Mouse (Mus musculus) bone marrow, adult 2 months (tissue): Measurements from ENCODE around the gene Ugt2a3. TPM values are rescaled to one million over a fixed set of nuclear protein-coding genes. Genes with fewer than 3 reads are reported as not detected.
"Not testable (repeated sequence)": the region's sequence is repeated elsewhere in the genome, so short reads cannot be mapped to it uniquely, and the experiment has no call there.

Experiments
- H3K27ac ChIP-seq: fragments of 200-500 bp; 2 replicates; pipeline ENCODE4 v1.5.1; 2012; ENCODE audit warnings: low read depth, mild to moderate bottlenecking, control low read depth, inconsistent platforms, low read length; ENCODE audit not compliant: control insufficient read depth, poor library complexity, insufficient read depth
- H3K4me1 ChIP-seq: fragments of 200-500 bp; 2 replicates; pipeline ENCODE4 v1.6.1; 2011; ENCODE audit warnings: low read length; ENCODE audit not compliant: control insufficient read depth, insufficient read depth
- H3K4me3 ChIP-seq: fragments of 200-500 bp; replicated peaks from 2 replicates; pipeline ENCODE3; 2011; ENCODE audit warnings: mild to moderate bottlenecking, low read depth, low read length, control low read depth; ENCODE audit not compliant: control insufficient read depth
- CTCF ChIP-seq: fragments of 200-500 bp; IDR thresholded peaks from 2 replicates; pipeline ENCODE4 v1.5.1; 2011; ENCODE audit warnings: low read length, control low read depth; ENCODE audit not compliant: control insufficient read depth, insufficient read depth
- POLR2A ChIP-seq: fragments of 200-500 bp; IDR thresholded peaks from 2 replicates; pipeline ENCODE4 v1.6.1; 2011; ENCODE audit warnings: low read depth, mild to moderate bottlenecking, control low read depth, low read length, borderline replicate concordance; ENCODE audit not compliant: control insufficient read depth
- WGBS: fragments of 180-500 bp; shearing (Covaris S2); methylation state at CpG from one replicate; pipeline ENCODE4 v1.1.7; 2018; 5-methylcytosine and 5-hydroxymethylcytosine counted together
- polyA plus RNA-seq: library from polyadenylated mRNA; stranded (reverse); fragments of >200 nt; gene quantifications from 2 replicates; pipeline ENCODE4 v1.2.4, GENCODE M21; 2011; ENCODE audit warnings: low replicate concordance; ENCODE audit not compliant: missing spikeins, insufficient read depth, insufficient read length

Gene Ugt2a3
- polyA plus RNA-seq, 1 experiment: not detected

- 82% methylated on average over 5 of the region's 5 CpGs for WGBS
- Histone ChIP-seq H3K27ac (no peak overlapping the region), H3K4me3 (no peak overlapping the region), H3K4me1 (no peaks in the 10 kb centered on the region)
- TF ChIP-seq CTCF (no peak), POLR2A (no peak)
Measured at GRCm38 (mm10) chr5:87340461-87340860, 3.5 kb upstream of the Ugt2a3 start.

GRCm38 (mm10) chr5:87335199-87335598, 1.8 kb downstream of the Ugt2a3 start:
- 58% methylated on average over 1 of the region's 1 CpGs for WGBS
- TF ChIP-seq POLR2A: no peak
- no peak for TF ChIP-seq CTCF
- H3K4me1 ChIP-seq: no peaks in the 10 kb centered on the region
- H3K27ac ChIP-seq: no peak overlapping the region
- no peak overlapping the region for H3K4me3 ChIP-seq

DNA sequence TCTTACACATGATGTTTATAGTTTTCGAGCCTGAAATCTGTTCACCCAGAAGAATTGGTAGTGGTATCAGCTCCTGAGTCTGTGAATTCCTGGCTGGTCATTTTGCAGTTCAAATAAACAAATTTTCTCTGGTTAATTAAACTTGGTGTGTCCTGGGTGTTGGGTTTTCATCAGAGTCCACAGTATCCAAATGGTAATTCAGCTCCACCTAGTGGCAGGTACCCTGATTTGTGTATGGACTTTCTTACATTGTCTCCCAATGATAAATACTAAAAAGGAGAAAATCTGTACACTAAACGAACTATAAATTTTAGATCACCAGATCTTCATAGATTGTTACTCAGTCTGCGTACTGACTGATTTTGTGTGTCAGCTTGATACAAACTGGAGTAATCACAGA, 3.4 kb downstream of the Ugt2a3 start:
- no peaks in the 10 kb centered on the region for H3K4me1 ChIP-seq
- H3K4me3 ChIP-seq: no peak overlapping the region
- 51% methylated on average over 3 of the region's 3 CpGs for WGBS
- no peak overlapping the region for H3K27ac ChIP-seq
- TF ChIP-seq POLR2A (no peak), CTCF (no peak)

- TF ChIP-seq CTCF (no peak), POLR2A (no peak)
Measured at GRCm38 (mm10) chr5:87311392-87311791, 25.6 kb downstream of the Ugt2a3 start.

DNA sequence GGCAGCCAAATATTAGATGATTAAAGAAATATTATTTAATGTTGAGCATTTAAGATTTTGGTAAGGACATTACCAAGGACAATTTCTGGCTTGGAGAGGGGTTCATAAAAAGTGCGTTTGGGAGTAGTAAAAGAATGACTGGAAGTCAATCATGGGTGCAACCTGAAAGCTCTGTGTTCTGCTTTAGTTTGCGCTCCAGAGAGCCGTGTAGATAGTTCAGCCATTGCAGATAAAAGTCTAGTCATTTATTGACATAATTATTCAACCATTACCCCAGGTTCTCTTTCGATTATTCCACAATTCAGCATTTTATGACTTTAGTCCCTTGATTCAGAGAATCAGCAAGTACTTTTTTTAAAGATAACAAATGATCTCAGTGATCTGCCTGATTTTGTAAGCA, 50.8 kb downstream of the Ugt2a3 start:
- not testable (repeated sequence) for H3K4me1 ChIP-seq, H3K27ac ChIP-seq, H3K4me3 ChIP-seq
- 67% methylated on average over 4 of the region's 4 CpGs for WGBS

More at GRCm38 (mm10) chr5:87311392-87311791, 25.6 kb downstream of the Ugt2a3 start:
- 88% methylated on average over 12 of the region's 12 CpGs for WGBS
- Histone ChIP-seq H3K27ac (no peak overlapping the region), H3K4me1 (no peaks in the 10 kb centered on the region), H3K4me3 (no peak overlapping the region)

- WGBS: 77% methylated on average over 4 of the region's 4 CpGs
- not testable (repeated sequence) for H3K27ac ChIP-seq, H3K4me3 ChIP-seq, H3K4me1 ChIP-seq
Measured at GRCm38 (mm10) chr5:87275986-87276385, 61.0 kb downstream of the Ugt2a3 start.

DNA sequence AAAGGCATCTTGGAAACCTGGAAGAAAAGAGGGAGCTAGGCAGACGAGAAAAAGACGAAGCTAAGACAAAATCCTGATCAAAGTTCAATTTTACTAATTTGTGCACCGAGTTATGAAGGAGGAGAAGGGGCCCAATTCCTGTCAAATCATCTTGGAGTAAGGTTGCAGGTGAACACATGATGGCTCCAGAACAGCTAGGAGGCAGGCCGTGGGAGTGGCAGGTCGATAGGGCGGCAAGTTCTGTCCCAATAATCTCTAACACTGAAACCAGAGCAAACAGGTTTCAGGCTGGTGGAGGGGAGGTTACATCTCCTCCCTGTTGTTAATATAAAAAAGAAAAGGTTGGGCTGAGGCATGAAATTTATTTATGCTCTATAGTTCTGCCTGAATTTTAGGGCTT, 61.4 kb downstream of the Ugt2a3 start:
- 72% methylated on average over 6 of the region's 6 CpGs for WGBS

More for the DNA sequence above, 61.4 kb downstream of the Ugt2a3 start:
- H3K27ac ChIP-seq: no peak overlapping the region
- no peak overlapping the region for H3K4me3 ChIP-seq
- H3K4me1 ChIP-seq: no peaks in the 10 kb centered on the region
- TF ChIP-seq CTCF (no peak), POLR2A (no peak)

Other genes starting within 250 kb of the Ugt2a3 start
- gene Ugt2b36, start 244.6 kb downstream of the Ugt2a3 start, polyA plus RNA-seq: 1.0 TPM in 1 of 2 replicates, not detected in the other
- 1.0 and 3.0 TPM in 2 replicates for gene Ugt2b5, start 196.9 kb downstream of the Ugt2a3 start, polyA plus RNA-seq
- gene Ugt2b37, start 82.4 kb downstream of the Ugt2a3 start, polyA plus RNA-seq: not detected in 2 replicates
- gene Ugt2b38, start 87.0 kb upstream of the Ugt2a3 start, polyA plus RNA-seq: 1.00 TPM in 1 of 2 replicates, not detected in the other
- gene Ugt2a2, start 145.1 kb upstream of the Ugt2a3 start, polyA plus RNA-seq: not detected in 2 replicates
- gene Gm43638, start 149.6 kb upstream of the Ugt2a3 start, polyA plus RNA-seq: not detected in 2 replicates
- gene Ugt2a1, start 153.7 kb upstream of the Ugt2a3 start, polyA plus RNA-seq: not detected in 2 replicates
- not detected in 2 replicates for gene Sult1b1, start 201.0 kb upstream of the Ugt2a3 start, polyA plus RNA-seq
- gene Sult1d1, start 231.8 kb upstream of the Ugt2a3 start, polyA plus RNA-seq: 3.1 TPM in 1 of 2 replicates, not detected in the other